Mouse (Mus musculus): ENCODE results near the gene Tcf12.

The Tcf12 gene

DNA sequence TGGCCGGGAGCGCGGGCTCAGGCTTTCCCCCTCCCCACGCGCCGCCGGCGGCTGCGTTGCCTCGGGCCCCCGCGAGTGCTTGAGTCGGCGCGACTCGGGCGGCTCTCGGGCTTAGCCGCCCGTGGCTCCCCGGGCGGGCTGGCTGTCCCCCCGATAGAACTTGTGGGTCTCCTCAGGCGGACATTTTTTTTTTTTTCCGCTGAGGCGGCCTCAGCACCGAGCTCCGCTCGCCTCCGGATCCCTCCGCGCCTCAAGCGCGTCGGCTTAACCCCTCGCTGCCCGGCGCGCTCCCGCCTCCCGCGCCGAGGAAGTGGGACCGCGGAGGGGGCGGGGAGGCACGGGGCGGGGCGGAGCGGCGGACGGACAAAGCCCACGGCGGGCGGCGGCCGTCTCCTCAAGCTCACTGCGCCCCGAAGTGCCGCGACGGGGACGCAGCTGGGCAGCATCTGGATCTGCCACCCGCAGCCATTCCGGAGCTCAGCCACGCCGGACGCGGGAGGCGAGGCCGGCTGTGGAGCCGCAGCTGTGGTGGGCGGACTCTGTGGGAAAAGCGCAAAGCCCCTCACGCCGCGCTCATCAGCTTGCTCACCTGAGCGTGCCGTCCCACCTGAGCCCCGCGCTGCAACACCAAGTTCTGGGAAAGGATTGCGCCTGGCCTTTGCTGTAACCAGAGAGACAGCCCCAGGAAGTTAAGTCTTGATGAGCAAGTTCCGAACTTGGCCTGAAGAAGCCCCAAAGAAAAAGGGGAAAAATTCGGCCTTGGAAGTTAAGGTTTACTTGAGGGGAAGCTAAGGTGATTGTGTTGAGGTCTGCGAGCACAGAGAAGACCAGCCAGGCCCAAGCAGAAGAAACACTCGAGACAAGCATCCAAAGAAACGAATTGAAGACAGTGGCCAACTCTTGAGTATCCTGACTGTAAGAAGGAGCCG lies at the start of gene Tcf12:
Gene Tcf12, minus strand, starts transcription at position 250 of the 929 bp plus-strand sequence.
- peak; percentile 95 for DNase-seq (ENCODE audit: low read depth, low spot score)

DNA sequence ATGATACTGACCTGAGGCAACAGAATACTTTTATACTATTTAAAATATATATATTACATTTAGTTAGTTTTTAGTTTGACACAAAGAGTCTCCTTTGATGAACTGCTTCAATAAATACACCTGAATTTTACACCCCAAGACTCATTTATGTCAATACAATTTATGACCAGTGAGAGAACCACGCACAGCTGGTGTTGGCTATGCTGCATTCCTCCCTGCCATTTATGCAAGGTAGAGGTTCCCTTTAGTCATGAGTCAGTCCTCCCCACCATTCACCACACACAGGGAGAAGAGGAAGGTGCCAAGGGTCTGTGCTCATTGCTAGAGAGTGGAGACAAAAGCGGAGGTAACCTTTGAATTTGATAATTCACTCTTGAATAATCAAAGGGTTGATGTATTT lies 46.7 kb upstream of the Tcf12 start:
- DNase-seq (ENCODE audit: low read depth, low spot score): peak; percentile 2

DNA sequence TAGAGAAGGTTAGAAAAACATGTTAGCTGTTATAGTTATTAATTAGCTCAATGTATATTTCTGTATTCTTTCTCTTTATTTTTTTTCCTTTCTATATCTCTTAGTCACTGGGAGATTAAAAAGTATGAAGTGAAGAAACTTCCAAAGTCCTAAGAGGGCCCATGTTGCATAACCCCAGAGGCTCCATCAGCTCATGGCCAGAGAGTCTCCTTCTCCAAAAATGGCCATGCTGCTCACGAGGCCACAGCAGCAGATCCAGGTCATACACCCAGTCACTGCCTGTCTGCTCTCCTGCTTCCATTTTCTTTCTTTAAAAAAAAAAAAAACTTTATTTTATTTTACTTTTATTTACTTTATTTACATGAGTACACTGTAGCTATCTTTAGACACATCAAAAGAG lies 45.4 kb upstream of the Tcf12 start:
- DNase-seq (ENCODE audit: low read depth, low spot score): no peak

DNA sequence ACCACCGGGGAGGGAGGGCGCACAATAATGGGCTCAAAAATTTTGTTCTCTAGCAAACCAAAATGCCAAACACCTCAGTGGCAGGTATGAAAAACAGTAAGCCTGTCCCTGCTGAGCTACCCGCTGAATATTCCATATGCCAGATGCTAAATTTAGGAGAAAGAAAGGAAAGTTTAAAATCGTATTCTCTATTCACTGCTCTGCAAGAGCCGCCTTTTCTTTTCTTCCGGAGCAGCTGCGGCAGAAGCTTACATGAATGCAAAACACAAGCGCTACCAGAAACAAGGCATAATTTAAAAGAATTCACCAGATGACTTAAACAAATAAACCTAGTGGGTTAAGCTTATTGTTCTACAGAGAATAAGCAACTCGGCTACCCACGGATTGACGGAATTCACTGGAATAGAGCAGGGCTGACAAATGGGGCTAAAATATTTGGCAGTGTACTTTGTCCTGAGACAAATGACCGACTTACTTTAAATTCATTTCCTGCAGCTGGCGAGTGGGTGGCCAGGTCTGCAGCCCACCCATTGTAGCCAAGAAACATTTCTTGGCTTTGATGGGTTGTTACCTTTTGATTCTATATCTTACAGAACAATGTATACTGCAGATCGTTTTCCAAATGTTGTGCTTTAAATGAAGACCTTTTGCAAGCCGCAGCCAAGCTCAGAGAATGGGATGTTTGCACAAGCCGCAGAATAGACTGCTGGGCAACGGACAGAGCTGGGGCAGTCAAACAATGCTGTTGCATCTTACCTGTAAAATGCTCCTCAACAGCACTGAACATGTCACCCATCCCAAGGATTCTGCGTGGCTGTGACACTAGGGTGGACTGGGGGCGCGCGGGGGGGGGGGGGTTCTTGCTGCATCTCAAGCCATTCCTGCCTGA lies 43.8 kb upstream of the Tcf12 start:
- no peak for DNase-seq (ENCODE audit: low read depth, low spot score)

DNA sequence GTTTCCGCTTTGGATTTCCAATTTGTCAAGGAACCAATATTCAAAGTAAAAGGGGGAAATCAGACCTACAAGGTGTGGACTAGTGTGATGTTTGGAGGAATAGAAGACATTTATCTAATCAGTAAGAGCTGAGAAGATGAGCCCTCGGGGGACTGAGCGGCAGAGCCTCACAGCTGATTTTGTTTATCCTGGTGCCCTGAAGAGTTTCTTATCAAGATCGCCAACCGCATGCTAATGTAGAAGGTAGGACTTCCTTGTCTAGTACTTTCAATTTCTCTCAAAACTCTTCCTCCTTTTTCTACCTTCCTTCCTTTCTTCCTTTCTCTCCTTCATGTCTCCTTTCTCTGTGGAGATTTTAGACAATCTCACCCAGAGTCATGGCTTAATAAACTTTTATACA lies 32.5 kb upstream of the Tcf12 start:
- DNase-seq (ENCODE audit: low read depth, low spot score): no peak

DNA sequence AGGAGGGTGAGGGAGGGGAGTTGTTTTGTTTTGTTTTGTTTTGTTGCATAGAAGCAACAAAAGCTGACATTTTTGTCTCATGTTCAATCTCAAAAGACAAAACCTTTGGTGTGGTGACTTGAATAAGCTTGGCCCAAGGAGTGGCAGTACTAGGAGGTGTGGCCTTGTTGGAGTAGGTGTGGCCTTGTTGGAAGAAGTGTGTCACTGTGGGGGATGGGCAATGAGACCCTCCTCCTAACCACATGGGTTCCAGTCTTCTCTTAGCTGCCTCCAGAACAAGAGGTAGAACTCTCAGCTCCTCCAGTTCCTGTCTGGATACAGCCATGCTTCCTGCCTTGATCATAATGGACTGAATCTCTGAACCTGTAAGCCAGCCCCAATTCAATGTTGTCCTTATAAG lies 26.2 kb upstream of the Tcf12 start:
- DNase-seq (ENCODE audit: low read depth, low spot score): no peak

DNA sequence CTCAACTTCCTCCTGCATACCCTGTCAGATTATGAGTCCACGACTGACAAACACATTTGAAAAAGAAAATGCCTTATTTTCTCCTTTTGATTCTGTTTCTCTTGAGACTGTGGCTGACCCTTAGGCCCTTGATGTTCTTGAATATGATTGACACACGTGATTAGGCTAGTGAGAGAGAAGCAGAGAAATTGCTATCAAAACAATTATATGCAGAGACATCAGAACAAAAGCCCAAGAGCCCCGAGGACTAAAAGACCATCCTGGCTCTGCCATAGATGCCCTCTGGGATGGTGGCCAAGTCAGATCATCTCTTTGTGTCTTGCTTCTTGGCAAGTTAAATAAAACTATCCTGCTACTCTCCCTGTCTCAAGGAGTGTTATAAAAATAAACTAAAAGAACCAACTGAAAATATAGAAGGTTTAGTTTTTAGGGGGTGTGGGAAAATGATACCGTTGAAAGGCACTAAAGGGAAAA lies 22.1 kb upstream of the Tcf12 start:
- no peak for DNase-seq (ENCODE audit: low read depth, low spot score)

DNA sequence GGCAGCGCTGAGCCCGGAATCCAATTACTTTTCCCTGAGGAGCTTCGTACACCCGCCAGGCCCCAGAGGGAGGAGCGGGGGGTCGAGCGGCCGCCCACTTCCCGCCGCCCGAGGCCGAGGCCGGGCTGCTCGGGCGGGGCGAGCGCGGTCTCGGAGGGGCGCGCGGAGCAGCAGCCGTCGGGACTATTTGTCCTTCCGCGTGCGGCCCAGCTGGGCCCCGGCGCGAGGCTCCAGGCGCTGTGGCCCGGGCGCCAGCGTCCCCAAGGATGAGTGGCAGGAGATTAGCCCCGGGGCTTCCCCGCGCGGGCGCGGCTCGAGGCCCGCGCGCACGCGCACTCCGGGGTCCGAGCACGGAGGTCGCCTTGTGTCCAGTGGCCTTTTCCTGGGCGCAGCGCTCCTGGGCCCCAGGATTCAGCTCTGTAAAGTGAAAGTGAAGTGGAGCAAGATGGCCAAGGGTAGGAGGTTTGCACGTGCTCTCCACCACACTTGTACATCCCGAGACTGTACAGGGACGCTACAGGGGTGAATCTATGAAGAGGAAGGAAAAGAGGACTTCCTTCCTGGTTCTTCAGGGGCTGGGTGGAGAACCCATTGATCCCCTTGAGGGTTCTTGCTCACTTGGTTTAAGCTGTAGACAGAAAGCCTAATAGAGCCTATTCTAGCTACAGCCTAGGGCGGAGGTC lies 21.6 kb upstream of the Tcf12 start:
- DNase-seq (ENCODE audit: low read depth, low spot score): peak; percentile 90

DNA sequence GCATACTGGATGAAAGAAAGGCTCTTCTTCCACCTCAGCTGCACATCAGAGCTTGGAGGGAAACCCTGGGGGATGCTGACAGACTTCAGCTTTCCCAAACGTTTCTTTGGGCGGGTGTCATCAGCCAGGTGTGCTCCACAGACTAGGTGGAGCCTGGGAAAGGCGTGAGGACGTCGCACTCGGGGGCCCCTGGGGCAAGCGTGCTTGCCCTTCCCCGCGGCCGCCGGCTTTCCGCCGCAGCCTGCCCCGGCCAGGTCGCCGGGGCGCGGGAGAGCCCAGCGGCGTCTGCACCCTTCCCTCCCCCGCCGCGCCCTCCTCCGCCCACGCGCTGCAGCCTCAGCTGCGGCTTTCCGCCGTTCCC lies 21.0 kb upstream of the Tcf12 start:
- DNase-seq (ENCODE audit: low read depth, low spot score): no peak

DNA sequence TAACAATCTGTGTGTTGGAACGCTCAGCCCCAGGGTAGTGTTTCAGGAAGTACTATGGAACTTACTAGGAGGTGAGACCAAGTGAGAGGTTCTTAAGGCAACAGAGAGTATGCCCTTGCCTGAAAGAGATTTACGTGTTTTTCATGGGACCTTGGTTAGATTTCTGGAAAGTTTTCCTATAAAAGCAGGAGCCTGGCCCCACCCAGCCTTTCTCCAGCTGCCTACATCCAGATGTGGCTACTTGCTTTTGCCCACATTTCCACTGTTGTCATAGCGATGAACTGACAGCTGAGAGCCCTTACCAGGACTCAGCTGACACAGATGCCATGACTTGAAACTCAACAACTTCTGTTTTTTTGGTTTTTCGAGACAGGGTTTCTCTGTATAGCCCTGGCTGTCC lies 18.2 kb upstream of the Tcf12 start:
- DNase-seq (ENCODE audit: low read depth, low spot score): peak; percentile 34

DNA sequence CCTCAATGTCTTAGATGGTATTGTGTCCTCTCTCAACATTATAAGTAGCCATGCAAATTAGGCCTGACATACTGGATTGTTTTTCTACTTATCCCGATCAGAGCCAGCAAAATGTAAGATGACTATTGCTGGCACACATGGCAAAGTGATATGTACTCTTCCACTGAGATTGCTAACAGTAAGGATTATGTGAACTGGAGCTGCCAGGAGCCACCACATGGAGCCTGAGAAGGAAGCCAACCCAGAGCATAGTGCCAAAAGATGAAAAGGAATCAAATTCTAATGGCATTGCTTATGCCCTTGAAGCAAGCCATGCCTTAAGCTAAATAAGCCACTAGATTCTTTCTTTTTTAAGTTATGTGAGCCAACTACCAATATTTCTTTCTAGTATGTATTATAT lies 13.8 kb upstream of the Tcf12 start:
- DNase-seq (ENCODE audit: low read depth, low spot score): no peak

DNA sequence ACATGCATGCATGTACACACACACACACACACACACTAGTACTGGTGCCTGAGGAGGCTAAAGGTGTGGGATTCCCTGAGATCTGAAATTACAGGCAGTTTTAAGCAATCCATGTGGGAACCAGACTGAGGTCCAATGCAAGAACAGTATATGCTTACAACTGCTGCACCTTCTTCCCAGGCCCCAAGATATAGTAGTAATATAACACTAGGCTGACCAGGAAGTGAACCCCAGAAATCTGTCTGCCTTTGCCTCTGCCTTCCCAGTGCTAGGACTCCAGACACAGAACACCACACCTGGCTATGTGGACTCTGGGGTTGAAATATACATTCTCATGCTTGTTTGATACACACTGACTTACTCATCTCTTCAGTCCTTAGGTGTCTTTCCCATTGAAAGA lies 6.8 kb upstream of the Tcf12 start:
- DNase-seq (ENCODE audit: low read depth, low spot score): no peak

DNA sequence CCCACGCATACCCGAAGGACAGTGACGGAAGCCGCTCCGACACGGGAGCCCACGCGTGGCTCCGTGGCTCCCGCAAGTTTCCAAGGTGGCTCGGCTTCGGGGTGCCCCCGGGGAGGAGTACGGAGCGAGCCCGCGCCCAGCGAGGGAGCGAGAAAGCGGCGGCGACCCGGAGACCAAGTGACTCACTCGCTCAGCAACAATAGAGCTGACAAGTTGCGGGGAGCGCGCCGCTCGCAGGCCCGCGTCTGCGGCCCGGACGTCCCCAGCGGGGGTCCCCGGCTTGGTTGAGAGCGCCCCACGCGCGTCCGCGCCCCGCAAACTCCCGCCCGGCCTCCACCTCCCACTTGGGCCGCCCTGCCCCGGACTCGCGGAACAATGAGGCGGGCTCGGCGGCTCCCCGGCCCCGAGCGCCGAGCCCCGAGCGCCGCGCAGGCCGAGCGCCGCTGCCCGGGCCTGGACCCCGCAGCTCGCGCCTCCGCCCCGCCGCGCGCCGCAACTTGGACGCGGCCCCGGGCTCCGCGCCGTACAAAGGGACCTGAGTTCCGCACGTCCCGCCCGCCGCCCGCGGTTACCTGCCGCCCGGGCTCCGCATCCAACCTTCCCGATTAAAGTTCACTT lies 558 bp downstream of the Tcf12 start:
- DNase-seq (ENCODE audit: low read depth, low spot score): peak; percentile 57

DNA sequence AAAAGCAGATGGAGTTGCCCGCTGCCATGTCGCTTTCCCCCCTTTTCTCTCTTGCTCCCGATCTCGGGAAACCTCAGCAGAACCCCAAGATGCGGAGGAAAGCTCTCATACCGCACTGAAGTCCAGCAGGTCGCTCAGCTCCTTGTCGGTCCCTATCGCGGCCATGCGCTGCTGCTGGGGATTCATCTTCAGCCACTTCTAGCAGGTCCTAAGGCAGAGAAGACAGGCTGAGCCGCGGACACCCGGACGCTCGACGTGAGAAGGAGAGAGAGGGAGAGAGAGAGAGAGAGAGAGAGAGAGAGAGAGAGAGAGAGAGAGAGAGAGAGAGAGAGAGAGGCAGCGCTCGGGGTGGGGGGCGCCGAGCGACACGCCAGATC lies 1.1 kb downstream of the Tcf12 start:
- peak; percentile 38 for DNase-seq (ENCODE audit: low read depth, low spot score)

DNA sequence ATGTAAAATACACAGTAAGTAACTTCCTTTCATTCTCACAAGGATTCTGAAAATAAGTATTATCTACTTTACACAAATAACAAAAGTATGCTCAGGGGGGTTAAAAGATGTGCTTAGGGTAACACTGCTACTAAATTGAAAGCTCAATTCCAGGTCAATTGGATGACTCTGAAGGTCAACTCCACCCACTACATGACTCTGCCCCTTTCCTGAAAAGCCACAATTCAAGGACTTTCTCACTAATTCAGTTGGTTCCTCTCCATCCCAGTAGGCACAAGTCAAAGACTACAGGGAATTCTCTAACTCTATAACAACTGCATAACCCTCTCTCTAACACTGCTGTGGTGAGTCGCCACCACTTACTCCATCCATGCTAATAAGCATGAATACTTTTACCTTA lies 8.2 kb downstream of the Tcf12 start:
- no peak for DNase-seq (ENCODE audit: low read depth, low spot score)

DNA sequence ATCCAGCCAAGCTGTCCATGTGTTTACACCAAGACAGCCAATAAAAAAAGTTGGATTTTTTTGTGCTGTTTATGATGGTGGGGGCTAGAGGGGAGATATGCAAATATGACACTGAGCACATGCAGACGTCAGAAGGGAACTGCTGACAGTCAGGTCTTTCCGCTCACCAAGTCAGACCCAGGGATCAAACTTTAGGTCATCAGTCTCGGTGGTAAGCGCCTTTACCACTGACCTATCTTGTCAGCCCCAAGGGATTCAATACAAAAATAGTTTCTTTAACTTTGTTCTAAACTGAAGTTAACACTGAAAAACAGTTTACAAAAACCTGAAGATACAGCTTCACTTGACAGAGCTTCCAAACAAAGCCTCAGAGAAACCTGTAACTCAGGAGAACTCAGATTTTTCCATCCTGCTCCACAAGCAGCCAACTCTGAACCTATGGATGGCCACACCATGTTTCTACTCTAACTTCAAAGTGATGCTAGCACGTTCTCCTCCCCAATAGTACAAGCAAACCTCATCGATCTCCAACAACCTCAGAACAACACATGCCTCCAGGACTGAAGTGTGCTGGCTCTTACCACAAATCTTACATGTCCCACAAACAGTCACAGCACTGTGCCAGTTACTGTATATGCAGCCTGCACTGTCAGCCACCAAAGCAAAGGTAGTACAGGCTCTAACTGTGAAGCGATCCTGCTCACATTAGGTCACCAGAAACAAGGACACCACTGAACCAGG lies 11.6 kb downstream of the Tcf12 start:
- no peak for DNase-seq (ENCODE audit: low read depth, low spot score)

DNA sequence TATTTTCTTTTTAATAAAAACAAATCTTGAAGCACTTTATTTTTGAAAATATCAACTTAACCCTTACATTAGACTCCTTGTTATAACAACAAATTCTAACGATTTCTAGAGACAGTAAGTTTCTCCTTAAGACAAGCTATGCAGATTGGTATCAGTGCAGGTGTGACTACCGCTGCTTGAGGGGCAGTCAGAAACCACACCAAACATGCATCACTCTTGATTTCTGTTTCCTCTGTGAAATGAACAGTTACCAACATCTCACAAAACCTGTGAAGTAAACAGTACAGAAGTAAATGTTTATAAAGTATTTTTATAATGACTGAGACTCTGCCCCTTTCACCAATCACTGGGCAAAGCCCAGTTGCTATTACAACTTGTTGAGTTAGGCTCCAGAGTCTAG lies 13.6 kb downstream of the Tcf12 start:
- DNase-seq (ENCODE audit: low read depth, low spot score): no peak

DNA sequence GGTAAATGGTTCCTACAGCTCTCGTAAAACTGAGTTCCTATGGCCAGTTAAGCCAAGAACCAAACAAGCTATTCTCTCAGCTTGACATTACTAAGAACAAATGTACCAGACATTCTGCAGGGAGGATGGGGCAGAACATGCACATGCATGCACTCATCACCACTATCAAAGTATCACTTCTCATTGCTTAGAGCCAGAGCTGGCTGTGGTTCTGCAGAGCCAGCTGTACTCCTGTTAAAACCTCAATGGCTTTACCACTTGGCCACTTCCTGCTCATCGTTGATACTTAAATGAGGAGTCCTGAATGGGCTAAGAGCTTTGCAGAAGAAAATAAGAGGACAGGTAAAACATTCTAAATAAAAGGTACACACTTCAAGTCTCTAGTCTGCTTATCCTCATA lies 14.6 kb downstream of the Tcf12 start:
- DNase-seq (ENCODE audit: low read depth, low spot score): no peak

DNA sequence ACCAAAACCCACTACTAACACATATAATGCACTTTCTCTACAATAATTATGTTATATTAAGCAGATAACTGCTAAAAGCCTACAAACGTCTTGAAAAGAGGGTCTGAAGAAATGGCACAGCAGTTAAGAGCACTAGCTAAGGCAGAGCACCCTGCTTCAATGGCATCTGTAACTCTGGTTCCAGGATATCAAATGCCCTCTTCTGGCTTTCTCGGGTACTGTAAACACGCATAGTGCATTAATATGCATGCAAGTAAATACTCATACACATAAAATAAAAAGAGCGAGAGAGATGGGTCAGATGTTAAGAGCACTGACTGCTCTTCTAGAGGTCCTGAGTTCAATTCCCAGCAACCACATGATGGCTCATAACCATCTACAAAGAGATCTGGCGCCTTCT lies 17.0 kb downstream of the Tcf12 start:
- DNase-seq (ENCODE audit: low read depth, low spot score): peak; percentile 24

DNA sequence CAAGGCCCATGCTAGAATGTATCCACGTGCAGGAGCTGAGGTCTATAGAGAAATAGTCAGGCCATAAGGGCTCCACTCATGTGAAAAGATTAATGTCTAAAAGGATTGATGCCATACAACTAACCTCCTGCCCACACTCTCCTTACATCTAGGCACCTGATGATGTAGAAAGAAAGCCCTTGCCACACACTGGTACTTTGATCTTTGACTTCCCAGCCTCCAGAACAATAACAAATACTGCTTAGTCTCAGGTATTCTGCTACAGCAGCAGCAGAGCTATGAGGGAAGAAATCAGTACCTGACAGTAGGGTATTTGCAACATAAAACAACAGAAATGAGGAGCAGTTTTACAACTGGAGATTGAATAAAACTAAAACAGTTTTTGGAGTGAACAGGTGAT lies 19.5 kb downstream of the Tcf12 start:
- no peak for DNase-seq (ENCODE audit: low read depth, low spot score)

Measured in forelimb bud, embryonic 11.5 days (tissue).